Mouse (Mus musculus) kidney, embryonic 14.5 days (tissue): ENCODE measurements around the gene Nipsnap1. TPM values are rescaled to one million over a fixed set of nuclear protein-coding genes. Genes with fewer than 3 reads are reported as not detected.

Experiments used
- ATAC-seq: fragments of 200-750 bp; cut with Nextera tagmentation; 2 replicates; pipeline ENCODE4 v1.8.0; 2017; ENCODE audit warnings: moderate number of reproducible peaks, mild to moderate bottlenecking, moderate TSS enrichment, moderate library complexity; ENCODE audit not compliant: low FRiP score, low TSS enrichment
- H3K27ac ChIP-seq: fragments of 300-500 bp; sonication (generic); 2 replicates; pipeline ENCODE4 v1.5.1; 2014; ENCODE audit warnings: low read depth, mild to moderate bottlenecking, low read length, moderate library complexity, mixed read lengths
- H3K27me3 ChIP-seq: fragments of 300-500 bp; sonication (generic); 2 replicates; pipeline ENCODE4 v1.6.1; 2014; ENCODE audit warnings: mild to moderate bottlenecking, low read length; ENCODE audit not compliant: control insufficient read depth, insufficient read depth
- H3K36me3 ChIP-seq: fragments of 300-500 bp; sonication (generic); 2 replicates; pipeline ENCODE4 v1.6.1; 2014; ENCODE audit warnings: low read length, mixed read lengths; ENCODE audit not compliant: control insufficient read depth, insufficient read depth
- H3K4me1 ChIP-seq: fragments of 300-500 bp; sonication (generic); 2 replicates; pipeline ENCODE4 v1.6.1; 2014; ENCODE audit warnings: low read length, mixed read lengths; ENCODE audit not compliant: control insufficient read depth, insufficient read depth
- H3K4me2 ChIP-seq: fragments of 300-500 bp; sonication (generic); replicated peaks from 2 replicates; pipeline ENCODE4 v1.6.1; 2014; ENCODE audit warnings: low read depth, mild to moderate bottlenecking, low read length
- H3K4me3 ChIP-seq: fragments of 300-500 bp; sonication (generic); 2 replicates; pipeline ENCODE4 v1.5.1; 2014; ENCODE audit warnings: mild to moderate bottlenecking, low read length
- H3K9ac ChIP-seq: fragments of 300-500 bp; sonication (generic); 2 replicates; pipeline ENCODE4 v1.6.1; 2014; ENCODE audit warnings: low read depth, mild to moderate bottlenecking, low read length, moderate library complexity
- H3K9me3 ChIP-seq: fragments of 300-500 bp; sonication (generic); 2 replicates; pipeline ENCODE4 v1.6.1; 2016; ENCODE audit warnings: low read length; ENCODE audit not compliant: control insufficient read depth
- WGBS: fragments of 180-500 bp; shearing (Covaris S2); extraction: QIAGEN DNeasy Blood & Tissue Kit; methylation state at CpG from one replicate; pipeline ENCODE4 v1.1.7; 2014; 5-methylcytosine and 5-hydroxymethylcytosine counted together
- polyA plus RNA-seq: library from polyadenylated mRNA; unstranded; fragments of >200 nt; fragmentation: Nextera tagmentation; extraction: Ambion mirVana; gene quantifications from 2 replicates; pipeline ENCODE4 v1.2.1, GENCODE M21; 2014

Nipsnap1 gene
- polyA plus RNA-seq, 1 experiment from 2014 or later, result 67.4 TPM

DNA sequence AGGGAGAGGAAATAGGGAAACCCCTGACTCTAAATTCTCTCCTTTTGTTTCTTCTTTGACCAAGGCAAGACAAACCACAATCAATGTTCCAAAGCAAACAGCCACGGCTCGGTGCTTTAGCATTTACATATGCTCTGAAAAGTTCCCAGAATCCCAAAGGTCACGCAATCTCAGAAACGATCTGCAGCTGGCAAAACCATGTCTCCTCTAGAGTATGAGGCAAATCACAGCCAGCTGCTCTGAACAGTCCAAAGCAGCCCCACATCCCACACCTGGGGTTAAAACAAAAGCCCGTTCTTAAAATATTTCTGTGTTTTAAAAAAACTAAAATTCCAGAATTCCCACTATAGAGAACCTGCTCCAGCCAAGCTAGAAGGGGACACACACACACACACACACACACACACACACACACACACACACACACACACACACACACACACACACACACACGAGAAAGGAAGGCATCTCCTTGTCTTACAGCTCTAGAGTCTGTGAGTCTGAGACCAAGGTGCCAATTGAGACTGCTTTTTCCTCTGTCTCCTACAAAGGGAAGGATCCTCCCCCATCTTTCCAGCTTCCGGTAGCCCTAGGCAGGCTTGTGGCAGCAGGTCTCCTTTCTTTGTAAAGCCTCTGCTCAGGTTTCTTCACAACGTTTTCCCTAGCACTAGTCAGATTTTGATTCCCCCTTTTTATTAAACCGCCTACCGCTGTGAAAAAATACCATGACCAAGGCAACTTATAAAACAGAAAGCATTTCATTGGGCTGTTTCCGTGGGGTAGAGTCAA is 11.7 kb upstream of the Nipsnap1 start:
- Histone ChIP-seq H3K4me1 (no peaks in the 10 kb centered on the region), H3K4me3 (no peak overlapping the region), H3K27me3 (no peaks in the 10 kb centered on the region), H3K9ac (no peak overlapping the region), H3K9me3 (no peaks in the 10 kb centered on the region), H3K27ac (no peak overlapping the region), H3K4me2 (no peak overlapping the region), H3K36me3 (no peaks in the 10 kb centered on the region)
- ATAC-seq, result no peak
- WGBS, result 43% methylated on average over 10 of the region's 11 CpGs

DNA sequence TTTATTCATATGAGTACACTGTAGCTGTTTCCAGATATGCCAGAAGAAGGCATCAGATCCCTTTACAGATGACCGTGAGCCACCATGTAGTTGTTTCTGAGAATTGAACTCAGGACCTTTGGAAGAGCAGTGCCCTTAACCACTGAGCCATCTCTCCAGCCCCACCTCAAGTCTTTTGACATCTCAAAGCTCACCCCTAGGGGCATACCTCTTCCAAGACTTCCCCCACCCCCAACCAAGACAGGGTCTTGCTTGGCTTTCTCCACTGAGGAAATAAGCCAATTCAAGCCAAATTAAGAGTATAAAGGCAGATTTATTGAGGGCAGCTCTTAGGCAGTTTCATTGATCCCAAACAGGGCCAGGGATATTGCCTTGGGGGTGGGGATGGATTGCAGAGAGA is 11.0 kb upstream of the Nipsnap1 start:
- Histone ChIP-seq H3K4me3 (no peak overlapping the region), H3K27me3 (no peaks in the 10 kb centered on the region), H3K27ac (no peak overlapping the region), H3K4me1 (no peaks in the 10 kb centered on the region), H3K4me2 (no peak overlapping the region), H3K36me3 (no peaks in the 10 kb centered on the region), H3K9me3 (no peaks in the 10 kb centered on the region), H3K9ac (no peak overlapping the region)
- no peak for ATAC-seq
- WGBS, result 96% methylated on average over 1 of the region's 1 CpGs

DNA sequence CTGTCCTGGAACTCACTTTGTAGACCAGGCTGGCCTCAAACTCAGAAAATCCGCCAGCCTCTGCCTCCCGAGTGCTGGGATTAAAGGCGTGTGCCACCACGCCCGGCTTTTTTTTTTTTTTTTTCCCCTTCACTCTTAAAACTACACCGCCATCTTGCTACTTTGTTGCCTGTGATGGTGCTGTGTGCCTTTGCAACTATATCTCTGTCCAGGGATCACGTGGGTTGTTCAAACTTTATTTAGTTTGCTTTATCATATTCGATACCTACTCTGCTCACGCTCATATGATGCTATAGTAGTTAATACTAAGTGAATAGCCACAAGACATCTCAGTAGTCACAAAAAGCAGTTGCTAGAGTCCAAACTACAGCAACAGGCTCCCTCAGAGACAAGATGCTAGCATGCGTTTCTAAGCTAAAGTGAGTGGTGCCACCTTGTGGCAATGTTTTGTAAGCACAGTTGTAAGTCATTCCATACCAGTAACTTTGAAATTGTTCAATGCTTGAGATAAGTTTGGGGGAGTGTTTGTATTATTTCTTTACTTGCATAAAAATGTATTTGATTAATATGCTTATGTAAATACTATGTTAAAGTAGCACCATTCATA is 8.0 kb upstream of the Nipsnap1 start:
- Histone ChIP-seq H3K4me3 (no peak overlapping the region), H3K4me2 (no peak overlapping the region), H3K9me3 (no peaks in the 10 kb centered on the region), H3K4me1 (no peaks in the 10 kb centered on the region), H3K27me3 (no peaks in the 10 kb centered on the region), H3K36me3 (no peaks in the 10 kb centered on the region), H3K9ac (no peak overlapping the region), H3K27ac (no peak overlapping the region)
- no peak for ATAC-seq
- WGBS, result 39% methylated on average over 9 of the region's 10 CpGs

DNA sequence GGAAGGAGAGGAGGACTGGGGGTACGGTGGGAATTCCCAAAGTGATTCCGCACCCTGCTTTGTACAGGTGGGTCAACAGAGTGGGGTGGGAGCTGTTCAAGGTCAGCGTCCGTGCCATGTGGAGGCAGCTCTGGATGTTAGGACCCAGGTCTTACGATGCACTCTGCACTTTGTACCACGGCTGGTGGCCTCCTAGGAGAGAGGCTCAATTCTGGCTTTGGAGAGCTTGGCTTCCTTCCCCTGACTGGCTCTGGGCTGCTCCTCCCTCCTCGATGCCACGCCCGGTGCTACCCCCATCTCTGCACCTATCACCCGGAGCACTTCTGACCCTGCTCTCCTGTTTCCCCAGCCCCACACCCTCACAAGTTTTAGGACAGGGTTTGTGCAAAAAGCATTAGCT is 800 bp downstream of the Nipsnap1 start:
- Histone ChIP-seq H3K27ac (peak overlapping the region; percentile 37; the same call in 1 of the 2 replicates), H3K9ac (peak overlapping the region; percentile 69), H3K4me2 (peak overlapping the region; percentile 71), H3K27me3 (no peaks in the 10 kb centered on the region), H3K4me3 (peak overlapping the region; percentile 76), H3K4me1 (peaks cover 7% of the 10 kb centered on the region; the same call in 1 of the 2 replicates), H3K9me3 (no peaks in the 10 kb centered on the region), H3K36me3 (peaks cover 3% of the 10 kb centered on the region; the same call in 1 of the 2 replicates)
- peak; percentile 65 for ATAC-seq
- 4% methylated on average over 10 of the region's 10 CpGs for WGBS

DNA sequence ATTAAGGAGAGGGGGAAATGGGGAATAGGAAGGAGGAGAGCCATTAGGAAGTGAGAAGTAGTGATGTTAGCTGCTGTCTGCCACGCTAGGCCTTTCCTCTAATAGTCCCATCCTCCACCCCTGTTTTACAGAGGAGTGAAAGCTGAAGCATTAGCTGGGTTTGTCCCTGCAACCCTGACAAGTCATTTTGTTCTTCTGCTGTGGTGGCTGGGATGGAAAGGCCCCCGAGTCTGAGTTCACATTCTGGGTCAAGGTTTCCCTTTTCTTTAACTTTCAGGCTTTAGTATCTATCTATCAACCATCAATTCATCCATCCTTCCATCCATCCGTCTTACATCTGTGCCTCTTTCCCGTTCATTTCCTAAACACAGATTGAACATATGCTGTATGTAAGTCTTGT is 7.3 kb downstream of the Nipsnap1 start:
- no peak overlapping the region for H3K4me3 ChIP-seq
- H3K4me2 ChIP-seq, result no peak overlapping the region
- no peaks in the 10 kb centered on the region for H3K27me3 ChIP-seq
- no peak for ATAC-seq
- H3K4me1 ChIP-seq, result peaks cover 11% of the 10 kb centered on the region; the same call in 1 of the 2 replicates
- H3K27ac ChIP-seq, result no peak overlapping the region
- no peaks in the 10 kb centered on the region for H3K9me3 ChIP-seq
- peaks cover 11% of the 10 kb centered on the region; the same call in 1 of the 2 replicates for H3K36me3 ChIP-seq
- H3K9ac ChIP-seq, result no peak overlapping the region
- 69% methylated on average over 4 of the region's 4 CpGs for WGBS

DNA sequence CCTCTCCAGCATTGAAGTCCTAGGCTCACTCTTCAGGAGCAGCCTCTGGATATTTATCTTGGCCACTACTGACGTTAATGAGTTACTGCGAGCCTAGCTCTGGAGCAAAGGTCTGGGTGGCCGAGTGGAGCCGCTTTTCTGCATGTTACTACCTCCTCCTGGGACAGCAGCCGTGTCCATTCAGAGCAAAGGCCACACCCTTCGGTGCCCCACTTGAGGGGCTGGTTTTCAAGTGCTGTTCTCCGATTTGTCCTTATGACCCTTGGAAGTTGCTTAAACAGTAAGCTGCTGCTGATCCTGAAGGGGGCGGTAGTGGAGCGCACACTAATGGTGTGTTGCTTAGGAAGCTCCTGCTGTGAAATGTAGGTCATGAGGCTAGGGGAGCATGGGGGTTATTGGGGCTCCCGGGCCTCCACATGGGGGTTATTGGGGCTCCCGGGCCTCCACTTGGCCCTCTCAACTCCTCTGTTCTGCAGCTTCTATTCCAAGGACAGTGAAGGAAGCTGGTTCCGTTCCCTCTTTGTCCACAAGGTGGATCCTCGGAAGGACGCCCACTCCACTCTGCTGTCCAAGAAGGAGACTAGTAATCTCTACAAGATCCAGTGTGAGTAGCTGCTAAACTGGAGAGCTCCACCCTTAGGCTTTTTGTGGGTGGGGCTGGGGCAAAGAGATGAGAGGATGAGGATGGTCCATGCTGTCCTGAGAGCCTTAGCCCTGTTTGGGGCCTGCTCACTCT is 9.3 kb downstream of the Nipsnap1 start:
- ATAC-seq, result peak; percentile 87
- H3K4me1 ChIP-seq, result peaks cover 11% of the 10 kb centered on the region; the same call in 1 of the 2 replicates
- H3K9ac ChIP-seq, result no peak overlapping the region
- no peak overlapping the region for H3K4me3 ChIP-seq
- H3K27ac ChIP-seq, result peak overlapping the region; percentile 30; the same call in 1 of the 2 replicates
- H3K9me3 ChIP-seq, result no peaks in the 10 kb centered on the region
- no peak overlapping the region for H3K4me2 ChIP-seq
- 36% methylated on average over 14 of the region's 14 CpGs for WGBS
- no peaks in the 10 kb centered on the region for H3K27me3 ChIP-seq
- H3K36me3 ChIP-seq, result peaks cover 10% of the 10 kb centered on the region; the same call in 1 of the 2 replicates

DNA sequence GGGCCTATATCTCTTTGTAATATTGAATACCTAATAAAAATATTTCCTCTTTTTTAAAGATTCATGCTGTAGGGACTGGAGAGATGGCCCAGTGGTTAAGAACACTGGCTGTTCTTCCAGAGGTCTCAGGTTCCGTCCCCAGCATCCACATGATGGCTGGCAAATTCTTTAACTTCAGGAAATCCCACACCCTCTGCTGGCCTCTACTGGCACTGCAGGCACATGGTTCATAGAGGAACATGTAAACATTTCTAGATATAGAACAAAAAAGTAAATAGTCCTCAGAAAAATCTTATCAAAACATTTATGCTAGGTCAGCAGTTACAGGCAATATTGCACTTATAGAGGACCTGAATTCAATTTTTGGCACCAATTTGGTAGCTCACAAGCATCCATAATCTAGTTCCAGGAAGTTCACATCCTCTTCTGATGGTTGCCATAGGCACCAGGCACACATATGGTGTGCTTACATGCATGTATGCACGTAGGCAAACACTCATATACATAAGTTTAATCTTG is 11.7 kb downstream of the Nipsnap1 start:
- Histone ChIP-seq H3K4me2 (no peak overlapping the region), H3K4me3 (no peak overlapping the region), H3K4me1 (peaks cover 11% of the 10 kb centered on the region; the same call in 1 of the 2 replicates), H3K27me3 (no peaks in the 10 kb centered on the region), H3K9me3 (no peaks in the 10 kb centered on the region), H3K9ac (no peak overlapping the region), H3K27ac (no peak overlapping the region), H3K36me3 (peaks cover 29% of the 10 kb centered on the region)
- ATAC-seq, result no peak
- 72% methylated on average over 2 of the region's 2 CpGs for WGBS

DNA sequence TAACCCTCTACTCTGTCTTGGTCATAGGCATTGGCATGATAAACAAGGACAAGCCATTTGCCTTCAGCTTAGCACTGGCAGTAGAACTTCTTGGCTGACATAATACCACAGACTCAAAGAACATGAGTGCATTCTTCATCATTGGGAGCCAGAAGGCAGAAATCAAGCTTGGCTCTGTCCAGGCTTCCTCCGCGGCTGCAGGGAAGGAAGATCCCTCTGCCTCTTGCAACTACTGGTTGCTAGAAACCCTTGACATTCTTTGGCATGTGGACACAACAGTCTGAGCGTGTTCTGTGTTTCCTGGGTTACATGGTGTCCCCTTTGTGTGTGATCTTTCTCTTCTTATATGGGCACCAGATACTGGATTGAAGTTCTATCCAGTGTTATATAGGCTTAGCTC is 13.2 kb downstream of the Nipsnap1 start:
- no peak for ATAC-seq
- WGBS, result 94% methylated on average over 3 of the region's 3 CpGs
- Histone ChIP-seq H3K4me2 (no peak overlapping the region), H3K4me3 (no peak overlapping the region), H3K4me1 (peaks cover 10% of the 10 kb centered on the region; the same call in 1 of the 2 replicates), H3K27me3 (no peaks in the 10 kb centered on the region), H3K27ac (no peak overlapping the region), H3K36me3 (peaks cover 44% of the 10 kb centered on the region), H3K9ac (no peak overlapping the region), H3K9me3 (no peaks in the 10 kb centered on the region)
